Mouse (Mus musculus): ENCODE results near the gene Usp13.

The Usp13 gene

GRCm38 (mm10) chr3:32947486-32947885 is 130.1 kb downstream of the Usp13 start:
- DNase-seq: no peak

GRCm38 (mm10) chr3:32951382-32951781 is 134.0 kb downstream of the Usp13 start:
- DNase-seq: no peak

GRCm38 (mm10) chr3:32961494-32961893 is 144.1 kb downstream of the Usp13 start:
- DNase-seq: no peak

- no peak for DNase-seq
These were observed 148.2 kb downstream of the Usp13 start for GRCm38 (mm10) chr3:32965528-32965927.

GRCm38 (mm10) chr3:32968671-32969425 is 151.5 kb downstream of the Usp13 start:
- no peak for DNase-seq

- DNase-seq: no peak
These were observed 152.9 kb downstream of the Usp13 start for GRCm38 (mm10) chr3:32970257-32970656.

- DNase-seq: no peak
These were observed 161.9 kb downstream of the Usp13 start for GRCm38 (mm10) chr3:32979238-32979637.

- no peak for DNase-seq
These were observed 162.6 kb downstream of the Usp13 start for GRCm38 (mm10) chr3:32979981-32980380.

- DNase-seq: no peak
These were observed 167.8 kb downstream of the Usp13 start for GRCm38 (mm10) chr3:32985141-32985540.
